ENCODE assay signal across 8 mouse cellular contexts in the genomic region with DNA sequence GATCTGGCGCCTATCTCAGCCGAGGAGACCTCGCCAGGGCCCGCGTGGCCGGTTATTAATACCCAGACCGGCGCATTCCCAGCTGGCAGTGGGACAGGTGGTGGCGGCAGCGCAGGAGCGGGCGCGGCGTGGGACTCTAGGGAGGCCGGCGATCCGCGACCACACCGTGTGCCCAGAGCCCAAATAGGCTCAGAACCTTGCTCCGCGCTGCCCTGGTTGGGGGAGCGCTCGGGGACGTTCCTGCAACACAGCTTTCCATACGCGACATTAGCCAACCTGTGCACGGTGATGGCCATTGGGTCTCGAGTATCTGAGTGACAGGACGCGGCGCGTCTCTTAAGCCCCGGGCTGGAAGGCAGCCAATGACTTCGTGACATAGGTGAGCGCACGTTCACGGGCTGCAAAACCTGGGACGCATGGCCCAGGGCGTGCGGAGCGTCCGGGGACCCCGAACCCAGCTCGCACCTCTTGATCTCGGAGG. TPM values are rescaled to one million over a fixed set of nuclear protein-coding genes. Genes with fewer than 3 reads are reported as not detected.
DNase-seq lines count a peak whose midpoint lies in the region; ATAC-seq lines count a peak whose summit lies in the region.

No protein-coding gene starts in this region.

- peak overlapping the region; percentile 44; the same call in 1 of the 2 replicates for H3K9ac ChIP-seq in heart, embryonic 12.5 days
- no peak overlapping the region for H3K9ac ChIP-seq in limb, embryonic 11.5 days (ENCODE audit: low read length)
- H3K9ac ChIP-seq in neural tube, embryonic 15.5 days (replicated peaks), result peak overlapping the region; percentile 46

- WGBS in embryonic facial prominence, embryonic 10.5 days, result 2% methylated on average over 45 of the region's 45 CpGs
- WGBS in heart, embryonic 12.5 days, result under 1% methylated on average over 45 of the region's 45 CpGs
- 2% methylated on average over 45 of the region's 45 CpGs for WGBS in limb, embryonic 11.5 days
- WGBS in neural tube, embryonic 15.5 days, result 1% methylated on average over 45 of the region's 45 CpGs

- no peak overlapping the region; the same call in 1 of the 2 replicates for H3K27ac ChIP-seq in embryonic facial prominence, embryonic 10.5 days (replicated peaks)
- no peak overlapping the region for H3K27ac ChIP-seq in heart, embryonic 12.5 days (ENCODE audit: poor library complexity, severe bottlenecking)
- no peak overlapping the region for H3K27ac ChIP-seq in limb, embryonic 11.5 days (replicated peaks; ENCODE audit: low read depth, low read length)
- H3K27ac ChIP-seq in neural tube, embryonic 15.5 days (replicated peaks), result no peak overlapping the region

- H3K36me3 ChIP-seq in embryonic facial prominence, embryonic 10.5 days (replicated peaks), result no peaks in the 10 kb centered on the region
- no peaks in the 10 kb centered on the region for H3K36me3 ChIP-seq in heart, embryonic 12.5 days
- H3K36me3 ChIP-seq in limb, embryonic 11.5 days (ENCODE audit: control insufficient read depth, insufficient read depth, low read length), result no peaks in the 10 kb centered on the region
- H3K36me3 ChIP-seq in neural tube, embryonic 15.5 days, result no peaks in the 10 kb centered on the region

- peak; percentile 20 for DNase-seq in right cerebral cortex, postnatal 14 days
- no peak for DNase-seq in right cerebral cortex, adult 2 months (ENCODE audit: low spot score in 2 of 2)
- DNase-seq in embryonic facial prominence, embryonic 10.5 days (ENCODE audit: low spot score), result peak; percentile 44
- DNase-seq in limb, embryonic 11.5 days (ENCODE audit: low spot score), result peak; percentile 37
- no peak for DNase-seq in c-Kit-positive CD71-positive TER-119-positive erythroid progenitor cells, embryonic 14.5 days (ENCODE audit: low spot score)
- no peak for DNase-seq in frontal cortex, postnatal 14 days (ENCODE audit: low spot score in 2 of 2)

- no peak for ATAC-seq in heart, embryonic 12.5 days (ENCODE audit: insufficient number of reproducible peaks, low FRiP score)
- ATAC-seq in limb, embryonic 11.5 days (ENCODE audit: insufficient number of reproducible peaks, low FRiP score, low TSS enrichment, low read depth), result no peak
- no peak for ATAC-seq in neural tube, embryonic 15.5 days (ENCODE audit: low FRiP score)

- peaks cover 61% of the 10 kb centered on the region for H3K27me3 ChIP-seq in embryonic facial prominence, embryonic 10.5 days (replicated peaks; ENCODE audit: low read depth, poor library complexity, severe bottlenecking)
- peaks cover 62% of the 10 kb centered on the region for H3K27me3 ChIP-seq in heart, embryonic 12.5 days (replicated peaks)
- H3K27me3 ChIP-seq in limb, embryonic 11.5 days (ENCODE audit: control insufficient read depth, insufficient read depth, low read length), result peaks cover 31% of the 10 kb centered on the region
- peaks cover 35% of the 10 kb centered on the region for H3K27me3 ChIP-seq in neural tube, embryonic 15.5 days (replicated peaks)

- peaks cover 15% of the 10 kb centered on the region for H3K4me1 ChIP-seq in embryonic facial prominence, embryonic 10.5 days
- peaks cover 9% of the 10 kb centered on the region; the same call in 1 of the 2 replicates for H3K4me1 ChIP-seq in heart, embryonic 12.5 days (replicated peaks)
- H3K4me1 ChIP-seq in limb, embryonic 11.5 days (ENCODE audit: control insufficient read depth, insufficient read depth, low read length), result peaks cover 3% of the 10 kb centered on the region; the same call in 1 of the 2 replicates
- H3K4me1 ChIP-seq in neural tube, embryonic 15.5 days, result peaks cover 8% of the 10 kb centered on the region

- H3K4me2 ChIP-seq in heart, embryonic 12.5 days, result peak overlapping the region; percentile 74
- peak overlapping the region; percentile 69 for H3K4me2 ChIP-seq in limb, embryonic 11.5 days (ENCODE audit: low read depth, severe bottlenecking)
- H3K4me2 ChIP-seq in neural tube, embryonic 15.5 days, result peak overlapping the region; percentile 88

- H3K4me3 ChIP-seq in embryonic facial prominence, embryonic 10.5 days, result peak overlapping the region; percentile 57
- H3K4me3 ChIP-seq in heart, embryonic 12.5 days, result peak overlapping the region; percentile 39
- H3K4me3 ChIP-seq in limb, embryonic 11.5 days (ENCODE audit: low read depth, low read length), result peak overlapping the region; percentile 31
- peak overlapping the region; percentile 42 for H3K4me3 ChIP-seq in neural tube, embryonic 15.5 days (replicated peaks)

- no peaks in the 10 kb centered on the region for H3K9me3 ChIP-seq in embryonic facial prominence, embryonic 10.5 days
- no peaks in the 10 kb centered on the region for H3K9me3 ChIP-seq in heart, embryonic 12.5 days (replicated peaks)
- H3K9me3 ChIP-seq in limb, embryonic 11.5 days (ENCODE audit: control insufficient read depth, low read length), result no peaks in the 10 kb centered on the region
- H3K9me3 ChIP-seq in neural tube, embryonic 15.5 days (replicated peaks), result no peaks in the 10 kb centered on the region

RNA-seq across cellular contexts. Expression of a gene that starts 3.6 kb away (rescaled TPM):
- 0.09 TPM in 1 of 2 replicates, not detected in the other for polyA plus RNA-seq in embryonic facial prominence, embryonic 10.5 days (2016; fragmentation: Nextera tagmentation; extraction: Ambion mirVana)
- not detected in 2 replicates for polyA plus RNA-seq in heart, embryonic 12.5 days (2016; fragmentation: Nextera tagmentation; extraction: Ambion mirVana)
- 0.14 TPM in 1 of 2 replicates, not detected in the other for polyA plus RNA-seq in limb, embryonic 11.5 days (2014; fragmentation: Nextera tagmentation; extraction: Ambion mirVana)
- polyA plus RNA-seq in neural tube, embryonic 15.5 days (2015; fragmentation: Nextera tagmentation; extraction: Ambion mirVana), result 0.46 and 0.47 TPM in 2 replicates

RNA-seq across cellular contexts. Expression of a gene that starts 10.5 kb away (rescaled TPM):
- polyA plus RNA-seq in embryonic facial prominence, embryonic 10.5 days (2016; fragmentation: Nextera tagmentation; extraction: Ambion mirVana), result 0.11 TPM in 1 of 2 replicates, not detected in the other
- polyA plus RNA-seq in heart, embryonic 12.5 days (2016; fragmentation: Nextera tagmentation; extraction: Ambion mirVana), result 0.15 and 0.54 TPM in 2 replicates
- polyA plus RNA-seq in limb, embryonic 11.5 days (2014; fragmentation: Nextera tagmentation; extraction: Ambion mirVana), result 0.21 TPM in 1 of 2 replicates, not detected in the other
- not detected in 2 replicates for polyA plus RNA-seq in neural tube, embryonic 15.5 days (2015; fragmentation: Nextera tagmentation; extraction: Ambion mirVana)

RNA-seq across cellular contexts. Expression of a gene that starts 38.0 kb away (rescaled TPM):
- not detected in 2 replicates for polyA plus RNA-seq in embryonic facial prominence, embryonic 10.5 days (2016; fragmentation: Nextera tagmentation; extraction: Ambion mirVana)
- polyA plus RNA-seq in heart, embryonic 12.5 days (2016; fragmentation: Nextera tagmentation; extraction: Ambion mirVana), result not detected in 2 replicates
- not detected in 2 replicates for polyA plus RNA-seq in limb, embryonic 11.5 days (2014; fragmentation: Nextera tagmentation; extraction: Ambion mirVana)
- not detected in 2 replicates for polyA plus RNA-seq in neural tube, embryonic 15.5 days (2015; fragmentation: Nextera tagmentation; extraction: Ambion mirVana)

RNA-seq across cellular contexts. Expression of a gene that starts 47.8 kb away (rescaled TPM):
- 5.1 and 5.5 TPM in 2 replicates for polyA plus RNA-seq in embryonic facial prominence, embryonic 10.5 days (2016; fragmentation: Nextera tagmentation; extraction: Ambion mirVana)
- polyA plus RNA-seq in heart, embryonic 12.5 days (2016; fragmentation: Nextera tagmentation; extraction: Ambion mirVana), result 7.8 and 8.4 TPM in 2 replicates
- polyA plus RNA-seq in limb, embryonic 11.5 days (2014; fragmentation: Nextera tagmentation; extraction: Ambion mirVana), result 6.5 and 6.6 TPM in 2 replicates
- 28.9 and 35.1 TPM in 2 replicates for polyA plus RNA-seq in neural tube, embryonic 15.5 days (2015; fragmentation: Nextera tagmentation; extraction: Ambion mirVana)

RNA-seq across cellular contexts. Expression of a gene that starts 48.1 kb away (rescaled TPM):
- polyA plus RNA-seq in embryonic facial prominence, embryonic 10.5 days (2016; fragmentation: Nextera tagmentation; extraction: Ambion mirVana), result 18.5 and 21.6 TPM in 2 replicates
- polyA plus RNA-seq in heart, embryonic 12.5 days (2016; fragmentation: Nextera tagmentation; extraction: Ambion mirVana), result 27.2 and 31.8 TPM in 2 replicates
- 13.4 and 15.3 TPM in 2 replicates for polyA plus RNA-seq in limb, embryonic 11.5 days (2014; fragmentation: Nextera tagmentation; extraction: Ambion mirVana)
- polyA plus RNA-seq in neural tube, embryonic 15.5 days (2015; fragmentation: Nextera tagmentation; extraction: Ambion mirVana), result 26.8 and 31.7 TPM in 2 replicates

Comparison
In these comparisons a context has a peak if more than half of its experiments do, and no peak if none do; other contexts are left out.
1. DNase-seq: peak in right cerebral cortex, postnatal 14 days (single experiment), embryonic facial prominence, embryonic 10.5 days (single experiment) and limb, embryonic 11.5 days (single experiment); none in right cerebral cortex, adult 2 months (0 of 2), c-Kit-positive CD71-positive TER-119-positive erythroid progenitor cells, embryonic 14.5 days (single experiment) and frontal cortex, postnatal 14 days (0 of 2).
2. Peak in every context shown above with its lines, with median percentiles within 50 percentile points of each other: H3K4me3 ChIP-seq and H3K4me2 ChIP-seq.